Mouse (Mus musculus) bone marrow macrophage, adult 2 months (primary cell): ENCODE measurements around the gene Plk2.

Experiments
- CTCF ChIP-seq: IDR thresholded peaks from 2 replicates; pipeline ENCODE4 v1.5.1; 2012; ENCODE audit warnings: low read depth, mild to moderate bottlenecking, low read length, moderate library complexity
- POLR2A ChIP-seq: IDR thresholded peaks from 2 replicates; pipeline ENCODE4 v1.6.1; 2012; ENCODE audit warnings: mild to moderate bottlenecking, low read depth, low read length, borderline replicate concordance

DNA sequence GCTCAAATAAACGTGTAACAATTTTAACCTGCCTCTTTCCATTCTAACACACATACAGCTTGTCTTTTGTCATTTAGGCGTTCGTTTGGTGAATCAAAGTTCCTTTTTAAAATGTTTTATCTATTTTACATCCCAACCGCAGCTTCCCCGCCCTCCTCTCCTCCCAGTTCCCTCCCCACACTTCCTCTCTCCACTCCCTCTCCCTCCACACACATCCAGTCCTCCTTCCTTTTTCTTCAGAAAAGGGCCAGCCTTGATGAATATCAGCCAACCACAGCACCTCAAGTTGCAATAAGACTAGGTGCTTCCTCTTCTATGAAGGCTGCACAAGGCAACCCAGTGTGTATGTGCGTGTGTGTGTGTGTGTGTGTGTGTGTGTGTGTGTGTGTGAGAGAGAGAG, 10.3 kb upstream of the Plk2 start:
- no peak for TF ChIP-seq CTCF
- no peak for TF ChIP-seq POLR2A
